Mouse (Mus musculus) midbrain, embryonic 10.5 days (tissue): ENCODE results near the gene Tmem255b. TPM values are rescaled to one million over a fixed set of nuclear protein-coding genes. Genes with fewer than 3 reads are reported as not detected.

Experiments used
- DNase-seq: peaks from one replicate; pipeline ENCODE4 v3.0.0-alpha.2; 2017; ENCODE audit warnings: low spot score
- H3K27ac ChIP-seq: fragments of 300-500 bp; sonication (generic); replicated peaks from 2 replicates; pipeline ENCODE4 v1.5.1; 2016; ENCODE audit warnings: mild to moderate bottlenecking
- H3K27me3 ChIP-seq: fragments of 300-500 bp; sonication (generic); 2 replicates; pipeline ENCODE4 v1.6.1; 2016; ENCODE audit warnings: low read depth, mild to moderate bottlenecking; ENCODE audit not compliant: poor library complexity, severe bottlenecking
- H3K36me3 ChIP-seq: fragments of 300-500 bp; sonication (generic); 2 replicates; pipeline ENCODE4 v1.6.1; 2016; ENCODE audit warnings: mild to moderate bottlenecking, moderate library complexity
- H3K4me1 ChIP-seq: fragments of 300-500 bp; sonication (generic); 2 replicates; pipeline ENCODE4 v1.6.1; 2016
- H3K4me3 ChIP-seq: fragments of 300-500 bp; sonication (generic); 2 replicates; pipeline ENCODE4 v1.5.1; 2016; ENCODE audit warnings: mild to moderate bottlenecking, moderate library complexity
- H3K9me3 ChIP-seq: fragments of 300-500 bp; sonication (generic); replicated peaks from 2 replicates; pipeline ENCODE4 v1.6.1; 2016; ENCODE audit warnings: mild to moderate bottlenecking
- WGBS: fragments of 180-500 bp; shearing (Covaris S2); methylation state at CpG from one replicate; pipeline ENCODE4 v1.1.7; 2016; 5-methylcytosine and 5-hydroxymethylcytosine counted together
- polyA plus RNA-seq: library from polyadenylated mRNA; unstranded; fragments of >200 nt; fragmentation: Nextera tagmentation; extraction: Ambion mirVana; gene quantifications from 2 replicates; pipeline ENCODE4 v1.2.1, GENCODE M21; 2016

Tmem255b gene
- polyA plus RNA-seq, 1 experiment from 2014 or later = 0.10 TPM

- no peak for DNase-seq
- WGBS = 79% methylated on average over 8 of the region's 8 CpGs
- Histone ChIP-seq H3K27ac (no peak overlapping the region), H3K27me3 (no peaks in the 10 kb centered on the region), H3K9me3 (no peaks in the 10 kb centered on the region), H3K36me3 (no peaks in the 10 kb centered on the region), H3K4me1 (peaks cover 4% of the 10 kb centered on the region; the same call in 1 of the 2 replicates), H3K4me3 (no peak overlapping the region)
These were observed 19.5 kb downstream of the Tmem255b start for GRCm38 (mm10) chr8:13454341-13455113.

- peak; percentile 25 for DNase-seq
- H3K27me3 ChIP-seq = no peaks in the 10 kb centered on the region
- peaks cover 4% of the 10 kb centered on the region; the same call in 1 of the 2 replicates for H3K4me1 ChIP-seq
- no peak overlapping the region for H3K27ac ChIP-seq
- WGBS = 53% methylated on average over 2 of the region's 2 CpGs
- no peaks in the 10 kb centered on the region for H3K9me3 ChIP-seq
- H3K36me3 ChIP-seq = no peaks in the 10 kb centered on the region
- no peak overlapping the region for H3K4me3 ChIP-seq
These were observed 20.3 kb downstream of the Tmem255b start for GRCm38 (mm10) chr8:13455295-13455694.

- no peak for DNase-seq
- no peaks in the 10 kb centered on the region for H3K27me3 ChIP-seq
- H3K36me3 ChIP-seq = no peaks in the 10 kb centered on the region
- 93% methylated on average over 4 of the region's 4 CpGs for WGBS
- no peak overlapping the region for H3K27ac ChIP-seq
- H3K4me1 ChIP-seq = peaks cover 1% of the 10 kb centered on the region; the same call in 1 of the 2 replicates
- no peaks in the 10 kb centered on the region for H3K9me3 ChIP-seq
- H3K4me3 ChIP-seq = no peak overlapping the region
These were observed 24.4 kb downstream of the Tmem255b start for GRCm38 (mm10) chr8:13459431-13459830.

GRCm38 (mm10) chr8:13461085-13461765, 26.2 kb downstream of the Tmem255b start:
- H3K4me3 ChIP-seq = no peak overlapping the region
- no peaks in the 10 kb centered on the region for H3K4me1 ChIP-seq
- no peaks in the 10 kb centered on the region for H3K36me3 ChIP-seq
- no peak overlapping the region for H3K27ac ChIP-seq
- no peaks in the 10 kb centered on the region for H3K9me3 ChIP-seq
- 82% methylated on average over 17 of the region's 17 CpGs for WGBS
- no peak for DNase-seq
- no peaks in the 10 kb centered on the region for H3K27me3 ChIP-seq

GRCm38 (mm10) chr8:13461843-13462242, 26.9 kb downstream of the Tmem255b start:
- 42% methylated on average over 4 of the region's 4 CpGs for WGBS
- H3K9me3 ChIP-seq = no peaks in the 10 kb centered on the region
- H3K27ac ChIP-seq = no peak overlapping the region
- H3K4me1 ChIP-seq = no peaks in the 10 kb centered on the region
- no peak overlapping the region for H3K4me3 ChIP-seq
- H3K27me3 ChIP-seq = no peaks in the 10 kb centered on the region
- peak; percentile 72 for DNase-seq
- no peaks in the 10 kb centered on the region for H3K36me3 ChIP-seq

GRCm38 (mm10) chr8:13462392-13462791, 27.4 kb downstream of the Tmem255b start:
- no peak overlapping the region for H3K4me3 ChIP-seq
- H3K9me3 ChIP-seq = no peaks in the 10 kb centered on the region
- WGBS = 88% methylated on average over 10 of the region's 10 CpGs
- no peak for DNase-seq
- no peaks in the 10 kb centered on the region for H3K36me3 ChIP-seq
- no peaks in the 10 kb centered on the region for H3K4me1 ChIP-seq
- H3K27ac ChIP-seq = no peak overlapping the region
- no peaks in the 10 kb centered on the region for H3K27me3 ChIP-seq

GRCm38 (mm10) chr8:13465324-13465723, 30.3 kb downstream of the Tmem255b start:
- H3K27me3 ChIP-seq = no peaks in the 10 kb centered on the region
- no peaks in the 10 kb centered on the region for H3K36me3 ChIP-seq
- no peak for DNase-seq
- 75% methylated on average over 7 of the region's 7 CpGs for WGBS
- H3K4me1 ChIP-seq = no peaks in the 10 kb centered on the region
- no peak overlapping the region for H3K27ac ChIP-seq
- H3K9me3 ChIP-seq = no peaks in the 10 kb centered on the region
- H3K4me3 ChIP-seq = no peak overlapping the region

GRCm38 (mm10) chr8:13466989-13467388, 32.0 kb downstream of the Tmem255b start:
- no peak for DNase-seq
- Histone ChIP-seq H3K36me3 (no peaks in the 10 kb centered on the region), H3K27ac (no peak overlapping the region), H3K9me3 (no peaks in the 10 kb centered on the region), H3K4me3 (no peak overlapping the region), H3K27me3 (no peaks in the 10 kb centered on the region), H3K4me1 (no peaks in the 10 kb centered on the region)
- WGBS = 70% methylated on average over 5 of the region's 5 CpGs

- Histone ChIP-seq H3K9me3 (no peaks in the 10 kb centered on the region), H3K4me3 (no peak overlapping the region), H3K27ac (no peak overlapping the region), H3K4me1 (no peaks in the 10 kb centered on the region), H3K36me3 (no peaks in the 10 kb centered on the region), H3K27me3 (no peaks in the 10 kb centered on the region)
- 81% methylated on average over 9 of the region's 9 CpGs for WGBS
- DNase-seq = no peak
These were observed 33.7 kb downstream of the Tmem255b start for GRCm38 (mm10) chr8:13468737-13469136.

- no peak overlapping the region for H3K4me3 ChIP-seq
- no peaks in the 10 kb centered on the region for H3K36me3 ChIP-seq
- no peaks in the 10 kb centered on the region for H3K4me1 ChIP-seq
- no peaks in the 10 kb centered on the region for H3K9me3 ChIP-seq
- no peak for DNase-seq
- 91% methylated on average over 11 of the region's 11 CpGs for WGBS
- no peaks in the 10 kb centered on the region for H3K27me3 ChIP-seq
- H3K27ac ChIP-seq = no peak overlapping the region; the same call in 1 of the 2 replicates
These were observed 36.5 kb downstream of the Tmem255b start for GRCm38 (mm10) chr8:13471484-13471883.

GRCm38 (mm10) chr8:13472284-13472683, 37.3 kb downstream of the Tmem255b start:
- no peak for DNase-seq
- no peaks in the 10 kb centered on the region for H3K9me3 ChIP-seq
- no peaks in the 10 kb centered on the region for H3K27me3 ChIP-seq
- no peak overlapping the region for H3K4me3 ChIP-seq
- no peaks in the 10 kb centered on the region for H3K36me3 ChIP-seq
- H3K27ac ChIP-seq = no peak overlapping the region
- 87% methylated on average over 7 of the region's 7 CpGs for WGBS
- no peaks in the 10 kb centered on the region for H3K4me1 ChIP-seq

GRCm38 (mm10) chr8:13475892-13476291, 40.9 kb downstream of the Tmem255b start:
- 57% methylated on average over 9 of the region's 9 CpGs for WGBS
- Histone ChIP-seq H3K36me3 (no peaks in the 10 kb centered on the region), H3K27me3 (no peaks in the 10 kb centered on the region), H3K27ac (no peak overlapping the region), H3K4me1 (no peaks in the 10 kb centered on the region), H3K4me3 (no peak overlapping the region), H3K9me3 (no peaks in the 10 kb centered on the region)
- DNase-seq = no peak

- no peak for DNase-seq
- no peaks in the 10 kb centered on the region for H3K36me3 ChIP-seq
- H3K9me3 ChIP-seq = no peaks in the 10 kb centered on the region
- 82% methylated on average over 7 of the region's 7 CpGs for WGBS
- no peaks in the 10 kb centered on the region for H3K4me1 ChIP-seq
- H3K4me3 ChIP-seq = no peak overlapping the region
- no peaks in the 10 kb centered on the region for H3K27me3 ChIP-seq
- no peak overlapping the region for H3K27ac ChIP-seq
These were observed 46.1 kb downstream of the Tmem255b start for GRCm38 (mm10) chr8:13481089-13481554.
